Mouse (Mus musculus): ENCODE results near the gene Cntfr.
A peak's percentile ranks its signal among the peaks of the same experiment; 100 is the strongest.

Cntfr gene

DNA sequence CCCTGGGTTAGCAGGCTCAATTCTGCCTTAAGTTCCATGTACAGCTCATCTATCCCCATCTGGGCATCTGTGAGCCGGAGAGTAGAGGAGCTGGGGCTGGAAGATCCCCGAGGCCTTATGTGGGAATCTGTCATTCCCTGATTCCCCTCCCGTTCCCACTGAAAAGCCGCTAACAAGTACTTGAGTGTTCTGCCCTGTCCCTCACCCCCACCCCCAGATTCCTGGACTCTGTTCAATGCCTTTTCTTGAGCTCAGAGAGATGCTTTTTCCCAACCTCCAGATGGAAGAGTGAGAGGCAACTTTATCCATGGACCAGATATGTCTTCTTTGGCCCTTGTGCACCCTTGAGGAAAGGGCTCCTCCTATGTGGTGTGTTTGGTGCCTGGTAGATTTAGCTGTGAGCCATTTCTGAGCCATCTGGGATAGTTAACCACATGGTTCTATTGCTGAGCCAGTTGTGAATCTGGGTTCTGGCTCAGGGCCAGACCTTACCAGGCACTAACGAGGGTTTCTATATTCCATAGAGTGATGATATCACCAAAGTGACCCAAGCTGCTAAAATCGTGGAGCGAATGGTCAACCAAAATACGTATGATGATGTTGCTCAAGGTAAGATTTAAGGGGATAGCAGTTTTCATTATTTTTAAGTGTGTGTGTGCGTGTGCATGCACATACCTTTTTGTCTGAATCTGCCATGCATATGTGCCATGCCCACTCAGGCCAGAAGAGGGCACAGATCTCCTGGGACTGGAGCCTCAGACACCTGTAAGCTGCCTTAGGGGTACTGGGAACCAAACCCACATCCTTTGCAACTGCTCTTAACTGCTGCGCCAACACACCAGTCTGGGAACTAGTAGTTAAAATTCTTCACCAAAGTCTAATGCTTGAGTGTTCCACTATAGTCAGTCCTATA lies 87.0 kb downstream of the Cntfr start:
- DNase-seq (ENCODE audit: low read depth, low spot score), result peak; percentile 14
- Histone ChIP-seq H3K36me3 (ENCODE audit: control insufficient read depth, insufficient read depth, low read length, poor library complexity, severe bottlenecking) (no peaks in the 10 kb centered on the region), H3K27me3 (ENCODE audit: control insufficient read depth, insufficient read depth, low read length, poor library complexity, severe bottlenecking) (no peaks in the 10 kb centered on the region)
